Comparison of ENCODE assay signal across 8 mouse cellular contexts in the genomic region with DNA sequence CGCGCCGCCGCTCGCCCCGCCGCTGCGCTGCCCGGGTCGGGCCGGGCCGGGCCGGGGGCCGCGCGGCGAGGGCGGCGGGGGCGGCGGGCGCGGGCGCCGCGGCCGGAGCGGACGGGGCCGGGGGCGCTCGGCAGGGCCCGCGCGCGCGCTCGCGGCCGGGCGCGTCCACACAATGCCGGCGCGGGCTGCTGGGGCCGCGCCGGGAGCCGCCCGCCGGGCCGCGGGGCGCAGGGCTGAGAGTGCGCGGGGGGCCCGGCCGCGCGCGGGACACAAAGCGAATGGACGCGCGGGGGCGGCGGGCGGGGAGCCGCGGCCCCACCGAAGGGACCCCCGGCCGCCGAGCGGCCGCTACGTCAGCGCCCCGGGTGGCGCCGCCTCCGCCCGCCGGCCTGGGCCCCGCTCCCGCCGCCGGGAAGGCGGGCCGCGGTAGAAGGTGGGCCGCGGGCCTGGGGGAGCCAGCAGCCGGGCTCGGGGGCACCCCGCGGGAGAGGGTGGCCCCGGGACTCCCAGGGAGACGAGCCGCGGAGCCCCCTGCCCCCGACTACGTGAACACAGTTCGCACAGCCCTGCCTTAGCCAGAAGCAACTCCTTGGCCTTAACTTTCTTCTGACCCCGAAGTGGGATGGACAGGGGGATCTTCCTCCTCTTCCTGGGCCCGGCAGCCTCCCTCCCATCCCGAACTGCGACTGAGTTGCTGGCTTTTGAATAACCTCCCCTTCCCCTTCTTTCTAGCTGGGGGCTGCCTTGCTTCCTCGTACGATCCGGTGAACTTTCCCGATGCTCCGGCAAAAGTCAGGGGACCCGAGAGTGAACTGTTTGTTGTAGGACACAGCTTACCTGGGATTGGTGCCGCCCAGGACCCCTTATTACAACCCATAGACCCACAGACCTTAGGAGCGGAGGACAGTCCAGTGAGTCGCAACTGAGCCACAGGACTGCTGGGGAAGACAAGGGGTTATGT. TPM values are rescaled to one million over a fixed set of nuclear protein-coding genes. Genes with fewer than 3 reads are reported as not detected.
DNase-seq lines count a peak whose midpoint lies in the region; ATAC-seq and TF ChIP-seq lines count a peak whose summit lies in the region.

TSS of gene Phf2 (minus strand) at position 349 of the 961 bp plus-strand sequence.

- peak within 1 kb of the TSS; percentile 96 for H3K27ac ChIP-seq in intestine, embryonic 16.5 days (ENCODE audit: low read length)
- peak within 1 kb of the TSS; percentile 81 for H3K27ac ChIP-seq in liver, embryonic 13.5 days

- H3K4me1 ChIP-seq in G1E (ENCODE audit: insufficient read depth, low read depth, low read length), result peaks cover 48% of the 10 kb centered on the region
- H3K4me1 ChIP-seq in intestine, embryonic 16.5 days (ENCODE audit: control insufficient read depth, insufficient read depth, low read length), result peaks cover 38% of the 10 kb centered on the region
- peaks cover 64% of the 10 kb centered on the region for H3K4me1 ChIP-seq in liver, embryonic 13.5 days (replicated peaks)

- H3K36me3 ChIP-seq in G1E (replicated peaks), result peaks cover 33% of the 10 kb centered on the region
- H3K36me3 ChIP-seq in intestine, embryonic 16.5 days (ENCODE audit: control insufficient read depth, insufficient read depth, low read length), result no peaks in the 10 kb centered on the region
- no peaks in the 10 kb centered on the region for H3K36me3 ChIP-seq in liver, embryonic 13.5 days

- no peak for ATAC-seq in G1E (ENCODE audit: extremely low read depth, insufficient number of reproducible peaks, low FRiP score, poor library complexity, severe bottlenecking)
- peak; percentile 38 for ATAC-seq in intestine, embryonic 16.5 days
- ATAC-seq in liver, embryonic 13.5 days (ENCODE audit: low read depth), result peak; percentile 52

- WGBS in intestine, embryonic 16.5 days, result under 1% methylated on average over 91 of the region's 117 CpGs
- under 1% methylated on average over 76 of the region's 117 CpGs for WGBS in liver, embryonic 13.5 days (ENCODE audit: insufficient replicate concordance)

- peak within 1 kb of the TSS; percentile 88 for H3K4me3 ChIP-seq in G1E (ENCODE audit: low read depth, low read length)
- peak within 1 kb of the TSS; percentile 92 for H3K4me3 ChIP-seq in intestine, embryonic 16.5 days (ENCODE audit: low read length)
- peak within 1 kb of the TSS; percentile 91 for H3K4me3 ChIP-seq in liver, embryonic 13.5 days (replicated peaks)

- TF ChIP-seq CTCF in G1E (IDR thresholded peaks at IDR 0.05; ENCODE audit: low read depth, low read length), result no peak

- no peaks in the 10 kb centered on the region for H3K27me3 ChIP-seq in G1E (ENCODE audit: insufficient read depth, low read length)
- H3K27me3 ChIP-seq in intestine, embryonic 16.5 days (replicated peaks; ENCODE audit: control insufficient read depth, insufficient read depth, low read length), result no peaks in the 10 kb centered on the region
- H3K27me3 ChIP-seq in liver, embryonic 13.5 days, result no peaks in the 10 kb centered on the region

- H3K9me3 ChIP-seq in G1E (replicated peaks), result no peaks in the 10 kb centered on the region
- no peaks in the 10 kb centered on the region for H3K9me3 ChIP-seq in intestine, embryonic 16.5 days (ENCODE audit: control insufficient read depth, low read length)
- no peaks in the 10 kb centered on the region for H3K9me3 ChIP-seq in liver, embryonic 13.5 days (replicated peaks)

- peak within 1 kb of the TSS; percentile 88 for H3K4me2 ChIP-seq in intestine, embryonic 16.5 days (ENCODE audit: low read depth, low read length)
- H3K4me2 ChIP-seq in liver, embryonic 13.5 days, result peak within 1 kb of the TSS; percentile 93

- DNase-seq in 3134 (ENCODE audit: extremely low read depth, insufficient read length, low spot score) (peak; percentile 59), G1E (ENCODE audit: low spot score) (peak; percentile 62)
- DNase-seq in embryo, embryonic 10.5 days (ENCODE audit: low spot score), result peak; percentile 59
- DNase-seq in heart, adult 11 months, result peak; percentile 97
- DNase-seq in liver, embryonic 13.5 days, result peak; percentile 8
- peak; percentile 73 for DNase-seq in neural tube, embryonic 10.5 days (ENCODE audit: extremely low spot score, low spot score)
- DNase-seq in urinary bladder, postnatal 36 days (ENCODE audit: low spot score in 2 of 2), result no peak

- H3K9ac ChIP-seq in intestine, embryonic 16.5 days (ENCODE audit: low read depth, low read length), result peak within 1 kb of the TSS; percentile 98
- peak within 1 kb of the TSS; percentile 97 for H3K9ac ChIP-seq in liver, embryonic 13.5 days

RNA-seq across cellular contexts. Expression of gene Phf2, which starts in this region (rescaled TPM):
- total RNA-seq in G1E (2014; fragmentation: Nextera tagmentation) (53.7 and 59.0 TPM in 2 replicates), G1E (2017) (7.0 and 9.6 TPM in 2 replicates)
- 45.3 and 49.2 TPM in 2 replicates for polyA plus RNA-seq in G1E (2012)
- polyA plus RNA-seq in intestine, embryonic 16.5 days (2015; fragmentation: Nextera tagmentation; extraction: Ambion mirVana), result 3.9 and 4.5 TPM in 2 replicates
- polyA plus RNA-seq in liver, embryonic 13.5 days (2015; fragmentation: Nextera tagmentation; extraction: Ambion mirVana), result 2.0 and 2.2 TPM in 2 replicates

Comparison
In these comparisons a context has a peak if more than half of its experiments do, and no peak if none do; other contexts are left out.
1. DNase-seq: peak in 3134 (single experiment), G1E (single experiment), embryo, embryonic 10.5 days (single experiment), heart, adult 11 months (single experiment), liver, embryonic 13.5 days (single experiment) and neural tube, embryonic 10.5 days (single experiment); none in urinary bladder, postnatal 36 days (0 of 2).
2. Peak in every context shown above with its lines, with median percentiles within 50 percentile points of each other: H3K4me3 ChIP-seq.